Mouse (Mus musculus) testis, adult 2 months (tissue): ENCODE measurements around the gene Pom121l2. TPM values are rescaled to one million over a fixed set of nuclear protein-coding genes. Genes with fewer than 3 reads are reported as not detected.

ENCODE experiments used
- H3K27ac ChIP-seq: fragments of 200-500 bp; 2 replicates; pipeline ENCODE4 v1.5.1; 2012; ENCODE audit warnings: low read depth, low read length; ENCODE audit not compliant: control insufficient read depth, insufficient read depth
- H3K27me3 ChIP-seq: fragments of 200-500 bp; 2 replicates; pipeline ENCODE4 v1.6.1; 2012; ENCODE audit warnings: mild to moderate bottlenecking, low read length, moderate library complexity; ENCODE audit not compliant: control insufficient read depth, insufficient read depth
- H3K36me3 ChIP-seq: fragments of 200-500 bp; 2 replicates; pipeline ENCODE4 v1.6.1; 2012; ENCODE audit warnings: mild to moderate bottlenecking, low read length; ENCODE audit not compliant: control insufficient read depth, insufficient read depth
- H3K4me1 ChIP-seq: fragments of 200-500 bp; 2 replicates; pipeline ENCODE4 v1.6.1; 2012; ENCODE audit warnings: low read length; ENCODE audit not compliant: control insufficient read depth, insufficient read depth
- H3K4me3 ChIP-seq: fragments of 200-500 bp; 2 replicates; pipeline ENCODE4 v1.5.1; 2012; ENCODE audit warnings: low read depth, mild to moderate bottlenecking, low read length, moderate library complexity, mixed read lengths; ENCODE audit not compliant: control insufficient read depth
- CTCF ChIP-seq: fragments of 200-500 bp; IDR thresholded peaks from 2 replicates; pipeline ENCODE4 v1.5.1; 2012; ENCODE audit warnings: low read depth, mild to moderate bottlenecking, inconsistent platforms, low read length, moderate library complexity; ENCODE audit not compliant: control insufficient read depth, insufficient read depth, insufficient replicate concordance
- POLR2A ChIP-seq: fragments of 200-500 bp; IDR thresholded peaks from 2 replicates; pipeline ENCODE4 v1.6.1; 2012; ENCODE audit warnings: low read depth, mild to moderate bottlenecking, inconsistent platforms, low read length, moderate library complexity; ENCODE audit not compliant: control insufficient read depth
- polyA plus RNA-seq: library from polyadenylated mRNA; depleted of rRNA; stranded (reverse); fragments of >200 nt; gene quantifications from 2 replicates; pipeline ENCODE4 v1.2.3, GENCODE M21; 2012

Gene Pom121l2
- polyA plus RNA-seq, 1 experiment = 157 TPM

GRCm38 (mm10) chr13:22009642-22010041, 28.6 kb downstream of the Pom121l2 start, which contains the start of gene Prss16:
Prss16 (minus strand) TSS chr13:22009742.
- Histone ChIP-seq H3K4me1 (peaks cover 11% of the 10 kb centered on the region), H3K27ac (no peak within 1 kb of the TSS), H3K27me3 (peaks cover 5% of the 10 kb centered on the region), H3K36me3 (no peaks in the 10 kb centered on the region), H3K4me3 (no peak within 1 kb of the TSS)
- TF ChIP-seq CTCF (no peak), POLR2A (no peak)

DNA sequence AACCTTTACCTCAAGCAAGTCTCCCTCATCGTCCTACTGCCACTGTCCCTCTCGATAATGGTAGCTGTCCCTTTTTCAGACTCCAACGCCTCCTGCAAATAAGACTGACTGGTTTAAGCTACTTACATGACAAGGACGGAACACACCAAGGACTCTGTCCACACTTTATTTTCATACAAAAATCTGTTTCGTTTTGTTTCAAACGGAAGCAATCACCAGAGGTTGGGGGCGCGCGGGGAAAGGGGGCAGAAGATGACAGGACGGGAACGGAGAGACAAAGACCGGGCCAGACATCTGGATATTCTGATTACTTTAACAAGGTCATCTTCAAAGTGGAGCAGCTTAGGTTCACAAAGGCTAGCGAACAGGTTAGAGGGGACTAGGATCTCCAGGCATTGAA, 32.7 kb downstream of the Pom121l2 start:
- Histone ChIP-seq H3K27me3 (0 out of 2 replicates have a peak, but pooled peaks cover 2% of the 10 kb centered on the region), H3K27ac (no peak overlapping the region), H3K36me3 (no peaks in the 10 kb centered on the region), H3K4me3 (no peak overlapping the region), H3K4me1 (no peaks in the 10 kb centered on the region; the same call in 1 of the 2 replicates)
- TF ChIP-seq CTCF = no peak

DNA sequence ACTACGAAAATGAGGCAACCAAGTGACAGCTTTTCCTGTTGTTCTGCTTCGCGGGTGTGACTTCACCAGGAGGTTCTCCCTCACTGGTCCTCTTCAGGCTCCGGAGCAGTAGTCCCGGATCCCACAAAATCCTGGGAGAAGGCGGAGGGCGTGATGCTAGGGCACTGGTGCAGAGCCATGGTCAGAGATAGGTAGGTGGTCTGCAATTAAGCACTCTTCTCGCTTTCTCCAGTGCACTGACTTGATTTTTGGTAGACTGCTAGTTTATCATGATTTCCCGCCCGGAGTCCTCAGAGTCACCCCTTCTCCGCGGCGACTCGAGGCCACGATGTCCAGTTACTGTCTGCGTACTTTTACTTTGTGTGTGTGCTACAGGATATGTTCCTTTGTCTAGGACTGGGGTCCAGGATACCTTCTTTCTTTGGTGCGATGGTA, 33.4 kb downstream of the Pom121l2 start:
- 0 out of 2 replicates have a peak, but pooled peaks cover 2% of the 10 kb centered on the region for H3K27me3 ChIP-seq
- TF ChIP-seq POLR2A (no peak), CTCF (no peak)
- H3K36me3 ChIP-seq = no peaks in the 10 kb centered on the region
- no peaks in the 10 kb centered on the region; the same call in 1 of the 2 replicates for H3K4me1 ChIP-seq
- H3K4me3 ChIP-seq = no peak overlapping the region
- H3K27ac ChIP-seq = no peak overlapping the region

DNA sequence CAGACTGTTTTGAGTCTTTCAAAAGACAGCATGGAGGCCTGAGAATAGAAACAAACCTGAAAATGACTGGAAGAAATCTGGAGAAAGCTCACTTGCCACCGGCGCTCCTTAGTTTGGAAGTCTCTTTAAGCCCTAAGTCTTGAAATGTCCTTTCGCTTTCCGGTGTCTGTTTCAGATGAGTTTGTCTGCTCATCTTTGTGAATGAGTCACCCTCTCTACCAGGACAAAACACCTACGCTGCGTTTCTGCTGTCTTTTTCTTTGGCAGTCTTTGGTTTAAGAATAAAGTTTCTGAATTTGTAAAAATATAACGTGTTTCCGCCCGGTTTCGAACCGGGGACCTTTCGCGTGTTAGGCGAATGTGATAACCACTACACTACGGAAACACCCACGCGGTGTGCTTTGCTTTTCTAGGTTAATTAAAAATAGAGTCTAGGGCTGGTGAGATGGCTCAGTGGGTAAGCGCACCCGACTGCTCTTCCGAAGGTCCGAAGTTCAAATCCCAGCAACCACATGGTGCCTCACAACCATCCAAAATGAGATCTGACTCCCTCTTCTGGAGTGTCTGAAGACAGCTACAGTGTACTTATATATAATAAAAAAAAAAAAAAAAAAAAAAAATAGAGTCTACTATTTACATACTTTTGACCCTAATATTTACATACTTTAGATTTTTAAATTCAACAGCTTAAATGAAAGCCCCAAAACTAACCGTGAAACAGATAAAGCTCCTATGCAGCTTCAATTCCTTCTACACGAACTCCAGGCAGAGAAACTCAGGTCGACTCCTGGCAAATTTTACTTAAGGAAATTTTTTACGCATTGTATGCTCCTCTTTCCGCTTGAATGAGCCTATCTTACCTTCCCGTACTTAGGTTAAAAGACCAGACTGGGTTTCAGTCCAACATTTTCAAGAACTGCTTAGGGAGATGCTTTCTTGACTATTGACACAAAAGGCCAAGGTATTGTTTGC, 34.8 kb downstream of the Pom121l2 start:
- H3K27ac ChIP-seq = no peak overlapping the region
- no peak overlapping the region for H3K4me3 ChIP-seq
- peaks cover 2% of the 10 kb centered on the region; the same call in 1 of the 2 replicates for H3K27me3 ChIP-seq
- TF ChIP-seq CTCF = no peak
- no peak for TF ChIP-seq POLR2A
- H3K36me3 ChIP-seq = no peaks in the 10 kb centered on the region
- peaks cover 7% of the 10 kb centered on the region for H3K4me1 ChIP-seq

- peak overlapping the region; percentile 28 for H3K4me3 ChIP-seq
- H3K27me3 ChIP-seq = peaks cover 2% of the 10 kb centered on the region; the same call in 1 of the 2 replicates
- no peaks in the 10 kb centered on the region for H3K36me3 ChIP-seq
- no peak overlapping the region for H3K27ac ChIP-seq
- TF ChIP-seq POLR2A = no peak
- no peak for TF ChIP-seq CTCF
- peaks cover 7% of the 10 kb centered on the region for H3K4me1 ChIP-seq
Measured at GRCm38 (mm10) chr13:22019934-22020835, 39.2 kb downstream of the Pom121l2 start.

DNA sequence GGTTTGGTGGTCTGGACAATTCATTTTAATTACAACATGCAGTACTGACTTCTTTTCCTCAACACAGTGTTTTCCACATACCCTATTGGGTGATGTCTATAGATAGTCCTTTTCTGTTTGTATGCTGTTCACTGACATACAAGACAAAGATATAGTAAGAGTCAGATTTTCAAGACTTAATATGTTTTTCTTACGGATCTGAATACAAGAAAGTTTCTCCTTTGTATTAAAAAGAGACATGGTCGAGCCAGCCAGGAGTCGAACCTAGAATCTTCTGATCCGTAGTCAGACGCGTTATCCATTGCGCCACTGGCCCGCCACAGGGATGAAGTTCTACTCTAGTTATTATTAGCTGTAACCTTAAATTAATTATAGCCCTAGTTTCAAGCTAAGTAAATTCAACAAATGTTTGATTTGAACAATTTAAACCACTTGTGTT, 39.9 kb downstream of the Pom121l2 start:
- Histone ChIP-seq H3K27me3 (no peaks in the 10 kb centered on the region; the same call in 1 of the 2 replicates), H3K4me3 (no peak overlapping the region), H3K4me1 (peaks cover 7% of the 10 kb centered on the region), H3K36me3 (no peaks in the 10 kb centered on the region), H3K27ac (no peak overlapping the region)
- TF ChIP-seq CTCF (no peak), POLR2A (no peak)

- H3K27me3 ChIP-seq = no peaks in the 10 kb centered on the region; the same call in 1 of the 2 replicates
- no peaks in the 10 kb centered on the region for H3K36me3 ChIP-seq
- H3K4me3 ChIP-seq = no peak overlapping the region; the same call in 1 of the 2 replicates
- H3K4me1 ChIP-seq = peaks cover 7% of the 10 kb centered on the region
- no peak overlapping the region for H3K27ac ChIP-seq
- TF ChIP-seq POLR2A = no peak
- TF ChIP-seq CTCF = no peak
Measured at GRCm38 (mm10) chr13:22021581-22021980, 40.6 kb downstream of the Pom121l2 start.
